10 mouse cellular contexts compared by ENCODE assay signal in the genomic region with DNA sequence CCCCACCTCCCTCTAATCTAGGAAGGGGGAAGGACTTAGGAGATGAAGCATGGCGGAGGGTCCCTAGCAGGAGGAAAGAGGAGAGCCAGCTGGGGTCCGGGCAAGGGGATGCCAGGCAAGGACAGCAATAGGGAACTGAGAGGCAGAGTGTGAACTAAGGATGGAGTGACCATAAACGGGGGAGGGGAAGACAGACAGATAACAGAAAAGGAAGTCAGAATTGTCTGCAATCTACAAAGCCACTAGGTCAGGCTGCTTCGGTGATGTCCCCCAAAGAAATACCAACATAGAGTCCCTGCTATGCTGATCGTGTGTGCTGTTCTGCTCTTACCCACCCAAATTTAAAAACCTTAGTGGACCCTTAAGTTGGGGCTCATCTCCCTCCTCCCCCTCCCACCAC. TPM values are rescaled to one million over a fixed set of nuclear protein-coding genes. Genes with fewer than 3 reads are reported as not detected.
DNase-seq lines count a peak whose midpoint lies in the region; ATAC-seq lines count a peak whose summit lies in the region.
"Had no signal": no experiment of that assay in that cellular context is flagged by ENCODE, and none has a peak within 500 bp of the region (broad histone marks: within the 10 kb centered on the region; RNA-seq: fewer than 3 reads in every experiment).

No protein-coding gene starts in this region.

- peaks cover 71% of the 10 kb centered on the region for H3K4me1 ChIP-seq in heart, embryonic 10.5 days
- peaks cover 71% of the 10 kb centered on the region for H3K4me1 ChIP-seq in lung, embryonic 15.5 days
- peaks cover 75% of the 10 kb centered on the region for H3K4me1 ChIP-seq in heart, embryonic 12.5 days (replicated peaks)

- no peak overlapping the region for H3K4me2 ChIP-seq in lung, embryonic 15.5 days
- no peak overlapping the region for H3K4me2 ChIP-seq in heart, embryonic 12.5 days

- no peak for ATAC-seq in lung, embryonic 15.5 days (ENCODE audit: borderline replicate concordance, extremely low read depth, low FRiP score, low TSS enrichment)
- ATAC-seq in common myeloid progenitor, adult 5-6 weeks (replicated peaks; ENCODE audit: low read depth, poor library complexity, severe bottlenecking): peak; percentile 17; the same call in 1 of the 2 replicates
- ATAC-seq in megakaryocyte progenitor cell, adult 5-6 weeks (replicated peaks; ENCODE audit: poor library complexity): peak; percentile 10; the same call in 1 of the 2 replicates
- ATAC-seq in heart, embryonic 12.5 days (ENCODE audit: insufficient number of reproducible peaks, low FRiP score): no peak; the same call in 1 of the 2 replicates

- WGBS in heart, embryonic 10.5 days: 49% methylated on average over 5 of the region's 5 CpGs
- WGBS in lung, embryonic 15.5 days: 63% methylated on average over 5 of the region's 5 CpGs
- 37% methylated on average over 5 of the region's 5 CpGs for WGBS in heart, embryonic 12.5 days

- DNase-seq in heart, embryonic 10.5 days (ENCODE audit: low spot score): no peak
- DNase-seq in heart, adult 8-10 months (ENCODE audit: low spot score): no peak
- DNase-seq in lung, postnatal 36 days: no peak
- no peak for DNase-seq in frontal cortex, postnatal 10 days (ENCODE audit: low spot score in 2 of 2)
- DNase-seq: embryo, embryonic 11 days had no signal

- H3K27me3 ChIP-seq in heart, embryonic 10.5 days (ENCODE audit: insufficient read depth, poor library complexity, severe bottlenecking): no peaks in the 10 kb centered on the region
- no peaks in the 10 kb centered on the region for H3K27me3 ChIP-seq in lung, embryonic 15.5 days
- H3K27me3 ChIP-seq in heart, embryonic 12.5 days (replicated peaks): no peaks in the 10 kb centered on the region

- H3K27ac ChIP-seq in heart, embryonic 10.5 days: peak overlapping the region; percentile 63
- H3K27ac ChIP-seq in lung, embryonic 15.5 days: peak overlapping the region; percentile 43; the same call in 1 of the 2 replicates
- no peak overlapping the region for H3K27ac ChIP-seq in heart, embryonic 12.5 days (ENCODE audit: poor library complexity, severe bottlenecking)
- H3K27ac ChIP-seq: limb, embryonic 10.5 days had no signal

- H3K36me3 ChIP-seq in heart, embryonic 10.5 days: peaks cover 8% of the 10 kb centered on the region
- H3K36me3 ChIP-seq in lung, embryonic 15.5 days: 0 out of 2 replicates have a peak, but pooled peaks cover 4% of the 10 kb centered on the region
- peaks cover 5% of the 10 kb centered on the region for H3K36me3 ChIP-seq in heart, embryonic 12.5 days

- no peak overlapping the region for H3K4me3 ChIP-seq in heart, embryonic 10.5 days
- H3K4me3 ChIP-seq in lung, embryonic 15.5 days: no peak overlapping the region
- no peak overlapping the region for H3K4me3 ChIP-seq in heart, embryonic 12.5 days
- H3K4me3 ChIP-seq: limb, embryonic 10.5 days had no signal

- no peak overlapping the region for H3K9ac ChIP-seq in lung, embryonic 15.5 days
- H3K9ac ChIP-seq in heart, embryonic 12.5 days: no peak overlapping the region

- no peaks in the 10 kb centered on the region for H3K9me3 ChIP-seq in heart, embryonic 10.5 days
- H3K9me3 ChIP-seq in lung, embryonic 15.5 days: no peaks in the 10 kb centered on the region
- H3K9me3 ChIP-seq in heart, embryonic 12.5 days (replicated peaks): no peaks in the 10 kb centered on the region
- H3K9me3 ChIP-seq: limb, embryonic 10.5 days had no signal

RNA-seq across cellular contexts. Expression of a gene that starts 13.4 kb away (rescaled TPM):
- 55.7 and 62.0 TPM in 2 replicates for polyA plus RNA-seq in heart, embryonic 10.5 days (2016; fragmentation: Nextera tagmentation; extraction: Ambion mirVana)
- 10 to 100 TPM in 3 of 4 experiments, 1 to 10 TPM in 1; 9.6 to 26.9 (median 11.3) TPM for total RNA-seq in heart, adult 8-10 months (2022)
- polyA plus RNA-seq in lung, embryonic 15.5 days (2015; fragmentation: Nextera tagmentation; extraction: Ambion mirVana): 65.8 and 68.1 TPM in 2 replicates
- total RNA-seq in common myeloid progenitor, adult 5-6 weeks (2017): 79.3 and 132 TPM in 2 replicates
- total RNA-seq in megakaryocyte progenitor cell, adult 5-6 weeks (2015): 88.7 and 123 TPM in 2 replicates
- 101 and 127 TPM in 2 replicates for total RNA-seq in megakaryocyte progenitor cell, adult 5-6 weeks (2017)
- polyA plus RNA-seq in heart, embryonic 12.5 days (2016; fragmentation: Nextera tagmentation; extraction: Ambion mirVana): 40.6 and 54.2 TPM in 2 replicates

RNA-seq across cellular contexts. Expression of a gene that starts 35.1 kb away (rescaled TPM):
- 9.6 and 10.1 TPM in 2 replicates for polyA plus RNA-seq in heart, embryonic 10.5 days (2016; fragmentation: Nextera tagmentation; extraction: Ambion mirVana)
- 1 to 10 TPM; 2.8 to 3.1 (median 2.9) TPM for total RNA-seq in heart, adult 8-10 months (2022)
- 13.7 and 14.7 TPM in 2 replicates for polyA plus RNA-seq in lung, embryonic 15.5 days (2015; fragmentation: Nextera tagmentation; extraction: Ambion mirVana)
- 5.7 and 7.4 TPM in 2 replicates for total RNA-seq in common myeloid progenitor, adult 5-6 weeks (2017)
- total RNA-seq in megakaryocyte progenitor cell, adult 5-6 weeks (2015): 1.2 and 2.2 TPM in 2 replicates
- 3.3 and 8.0 TPM in 2 replicates for total RNA-seq in megakaryocyte progenitor cell, adult 5-6 weeks (2017)
- polyA plus RNA-seq in heart, embryonic 12.5 days (2016; fragmentation: Nextera tagmentation; extraction: Ambion mirVana): 10.3 and 12.5 TPM in 2 replicates

RNA-seq across cellular contexts. Expression of a gene that starts 48.8 kb away (rescaled TPM):
- polyA plus RNA-seq in heart, embryonic 10.5 days (2016; fragmentation: Nextera tagmentation; extraction: Ambion mirVana): 14.5 and 19.8 TPM in 2 replicates
- 10 to 100 TPM; 11.3 to 14.3 (median 12.1) TPM for total RNA-seq in heart, adult 8-10 months (2022)
- 12.3 and 14.8 TPM in 2 replicates for polyA plus RNA-seq in lung, embryonic 15.5 days (2015; fragmentation: Nextera tagmentation; extraction: Ambion mirVana)
- 3.6 and 12.1 TPM in 2 replicates for total RNA-seq in common myeloid progenitor, adult 5-6 weeks (2017)
- total RNA-seq in megakaryocyte progenitor cell, adult 5-6 weeks (2015): 2.6 TPM in 2 replicates
- total RNA-seq in megakaryocyte progenitor cell, adult 5-6 weeks (2017): 3.8 and 4.2 TPM in 2 replicates
- polyA plus RNA-seq in heart, embryonic 12.5 days (2016; fragmentation: Nextera tagmentation; extraction: Ambion mirVana): 14.6 and 14.8 TPM in 2 replicates

Comparison
In these comparisons a context has a peak if more than half of its experiments do, and no peak if none do; other contexts are left out.
1. ATAC-seq: peak in common myeloid progenitor, adult 5-6 weeks (single experiment) and megakaryocyte progenitor cell, adult 5-6 weeks (single experiment); none in lung, embryonic 15.5 days (single experiment) and heart, embryonic 12.5 days (single experiment).